Mouse (Mus musculus) spleen, postnatal 36 days (tissue): ENCODE data around the gene Slc10a7.
"Not testable (repeated sequence)": the region's sequence is repeated elsewhere in the genome, so short reads cannot be mapped to it uniquely, and the experiment has no call there.

Experiments
- DNase-seq, 2 experiments: peaks; one replicate each; pipeline ENCODE4 v3.0.0; 2022; ENCODE audit warnings: low spot score in 2 of 2, mixed read lengths in 1 of 2

The Slc10a7 gene

DNA sequence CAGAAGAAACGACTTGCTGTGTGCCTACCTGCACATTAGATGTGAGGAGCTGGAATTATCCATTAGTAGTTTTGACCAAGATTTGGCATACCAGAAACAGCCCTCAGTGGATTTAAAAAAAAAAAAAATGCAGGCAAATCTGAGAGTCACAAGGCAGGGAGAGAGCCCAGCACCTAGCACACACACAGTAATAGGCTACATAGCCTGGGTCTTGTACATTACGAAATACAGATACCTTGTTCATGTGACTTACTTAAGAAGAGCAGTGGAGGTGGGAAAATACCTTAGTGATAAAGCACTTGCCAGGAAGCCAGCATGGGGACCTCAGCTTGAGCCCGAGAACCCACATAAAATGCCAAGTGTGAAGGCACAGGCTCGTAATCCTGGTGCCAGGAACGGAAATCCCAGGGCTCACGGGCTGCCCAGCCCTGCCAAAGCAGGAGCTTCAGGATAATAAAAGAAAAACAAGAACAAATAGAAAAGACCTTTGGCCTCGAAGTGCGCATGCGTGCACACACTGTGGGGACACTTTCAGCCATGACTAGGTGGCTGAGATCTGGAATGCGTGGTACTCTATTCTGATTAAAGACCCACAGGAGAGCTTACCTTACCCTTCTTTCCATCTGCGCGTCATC lies 155.3 kb downstream of the Slc10a7 start:
- DNase-seq: no peak

- DNase-seq: no peak
Observed at GRCm38 (mm10) chr8:78667399-78667798, 158.3 kb downstream of the Slc10a7 start.

GRCm38 (mm10) chr8:78668206-78668605 lies 159.1 kb downstream of the Slc10a7 start:
- DNase-seq: no peak

GRCm38 (mm10) chr8:78670241-78670640 lies 161.1 kb downstream of the Slc10a7 start:
- DNase-seq: no peak

DNA sequence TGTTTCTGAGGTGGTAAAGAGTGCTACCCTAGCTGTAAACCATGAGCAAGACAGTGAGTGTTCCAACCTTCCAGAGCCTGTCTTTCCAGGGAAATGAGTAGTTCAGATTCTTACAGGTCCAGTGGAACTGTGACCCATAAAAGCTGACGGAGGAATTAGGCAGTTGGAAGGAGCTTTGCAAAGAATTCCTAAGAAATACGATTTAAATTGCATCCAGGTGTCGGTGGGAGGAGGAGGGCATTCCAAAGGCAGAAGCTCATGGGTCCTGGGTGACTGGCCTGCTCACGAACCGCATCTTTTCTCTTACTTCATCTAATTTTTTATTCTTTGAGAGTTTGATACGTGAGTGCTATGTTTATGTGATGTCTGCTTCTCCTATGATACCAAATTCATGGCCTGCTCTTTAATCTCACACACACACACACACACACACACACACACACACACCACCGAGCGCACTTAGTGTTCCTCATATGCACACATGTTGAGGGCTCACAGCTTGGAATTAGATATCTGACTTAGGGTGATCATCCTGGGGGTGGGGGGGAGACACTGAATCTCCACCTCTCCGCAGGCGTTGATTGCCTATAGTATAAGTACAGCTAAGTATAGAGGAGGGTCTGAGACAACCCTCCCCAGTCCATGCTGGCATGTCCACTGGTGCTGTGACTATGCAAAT lies 169.5 kb downstream of the Slc10a7 start:
- no peak for DNase-seq

DNA sequence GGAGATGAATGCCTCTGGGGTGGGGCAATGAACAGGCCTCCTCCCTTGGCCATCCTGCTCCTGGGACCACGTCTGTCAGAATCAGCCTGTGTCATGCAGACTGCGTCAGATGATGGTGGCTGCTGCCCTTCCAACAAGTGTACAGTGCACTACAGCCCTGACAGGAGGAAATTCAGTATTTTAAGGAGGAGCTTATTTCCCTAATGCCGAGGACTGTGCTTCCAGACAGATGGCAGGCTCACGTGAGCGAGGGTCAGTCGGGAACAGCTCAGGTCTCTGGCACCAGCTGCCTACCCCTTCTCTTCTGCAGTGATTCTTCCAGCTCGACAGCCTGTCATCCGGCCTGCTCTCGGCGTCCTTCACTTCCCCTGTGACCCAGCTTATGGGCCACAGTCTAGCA lies 181.6 kb downstream of the Slc10a7 start:
- no peak for DNase-seq

GRCm38 (mm10) chr8:78698331-78698741 lies 189.2 kb downstream of the Slc10a7 start:
- no peak for DNase-seq

DNA sequence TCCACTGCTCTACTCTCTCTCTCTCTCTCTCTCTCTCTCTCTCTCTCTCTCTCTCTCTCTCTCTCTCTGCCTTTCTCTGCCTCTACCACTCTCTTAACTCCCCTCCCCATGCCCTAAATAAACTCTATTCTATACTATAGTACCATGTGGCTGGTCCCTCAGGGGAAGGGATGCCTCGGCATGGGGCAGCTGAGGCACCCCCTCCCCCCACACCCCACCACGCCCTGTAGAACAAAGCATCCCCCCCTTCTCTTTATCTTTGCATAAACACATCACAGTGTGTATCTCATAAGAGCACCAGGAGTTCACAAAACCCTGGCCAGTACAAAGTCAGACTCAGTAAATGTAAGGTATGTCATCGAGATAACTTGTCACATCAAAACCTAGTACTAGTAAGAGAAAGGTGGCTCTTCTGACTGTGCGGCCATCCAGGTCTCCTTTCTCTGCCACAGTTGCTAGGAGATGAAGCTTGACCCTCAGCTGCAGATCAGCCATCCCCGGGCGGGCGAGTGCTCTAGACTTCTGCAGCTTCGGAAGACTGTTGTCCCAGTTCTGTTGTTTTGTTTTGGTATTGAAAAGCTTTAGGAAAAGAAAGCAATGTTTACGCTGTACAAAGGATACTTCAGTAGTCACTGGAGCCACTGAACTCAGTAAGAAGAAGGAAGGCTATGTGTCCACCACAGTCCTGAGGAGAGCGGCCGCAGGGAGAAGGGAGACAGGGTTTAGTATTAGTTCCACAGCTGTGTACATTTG lies 194.1 kb downstream of the Slc10a7 start:
- DNase-seq: no peak

- no peak for DNase-seq
Observed at GRCm38 (mm10) chr8:78705980-78706379, 196.8 kb downstream of the Slc10a7 start.

- DNase-seq: no peak
Observed at GRCm38 (mm10) chr8:78709948-78710644, 200.9 kb downstream of the Slc10a7 start.

- no peak for DNase-seq
Observed at GRCm38 (mm10) chr8:78710961-78711360, 201.8 kb downstream of the Slc10a7 start.

GRCm38 (mm10) chr8:78714880-78715279 lies 205.7 kb downstream of the Slc10a7 start:
- DNase-seq: no peak

DNA sequence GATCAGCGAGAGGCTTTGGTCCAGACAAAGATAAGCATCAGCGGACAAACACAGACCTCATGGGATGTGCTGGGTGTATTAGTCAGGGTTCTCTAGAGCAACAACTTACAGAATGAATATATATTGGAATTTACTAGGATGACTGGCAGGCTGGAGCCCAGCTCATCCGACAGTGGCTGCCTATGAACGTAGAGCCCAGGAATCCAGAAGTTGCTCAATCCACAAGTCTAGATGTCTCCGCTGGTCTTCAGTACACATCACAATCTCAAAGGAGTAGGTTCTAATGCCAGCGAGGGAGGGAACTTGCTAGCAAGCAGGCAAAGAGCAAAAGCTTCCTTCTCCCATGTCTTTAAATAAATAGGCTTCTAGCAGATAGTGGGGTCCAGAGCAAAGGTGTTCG lies 207.4 kb downstream of the Slc10a7 start:
- DNase-seq: no peak

- not testable (repeated sequence) for DNase-seq
Observed at GRCm38 (mm10) chr8:78717191-78717590, 208.0 kb downstream of the Slc10a7 start.

DNA sequence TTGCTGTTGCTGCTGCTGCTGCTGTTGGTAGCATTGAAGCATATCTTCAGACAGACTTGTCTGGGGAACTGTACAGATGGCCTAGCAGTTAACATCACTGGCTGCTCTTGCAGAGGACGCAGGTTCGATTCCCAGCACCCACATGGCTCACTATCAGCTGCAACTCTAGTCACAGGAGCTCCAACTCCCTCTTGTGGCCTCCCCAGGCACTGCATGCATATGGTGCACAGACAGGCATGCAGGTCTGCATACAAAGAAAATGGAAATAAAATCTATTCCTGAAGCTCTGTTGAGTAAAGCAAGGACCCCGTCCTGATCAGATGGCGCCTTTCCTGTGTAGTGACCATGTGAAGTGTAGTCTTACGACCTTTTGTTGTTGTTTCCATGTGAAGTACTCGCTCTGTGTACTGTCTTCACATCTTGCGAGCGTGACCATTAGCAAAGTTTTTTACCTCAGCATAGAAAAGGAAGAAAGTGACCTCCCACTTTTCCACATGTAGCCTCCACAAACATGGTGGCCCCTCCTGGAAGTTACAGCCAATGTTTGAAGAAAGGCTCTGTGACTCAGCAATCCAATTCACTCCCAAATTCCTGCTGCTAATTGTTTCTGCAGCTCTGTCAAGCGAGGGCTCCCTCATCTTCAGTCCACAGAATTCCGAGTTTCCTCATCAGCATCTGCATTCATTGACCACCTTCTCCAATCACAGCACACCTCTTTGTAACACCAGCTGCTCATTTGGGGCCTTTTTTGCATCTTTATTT lies 210.3 kb downstream of the Slc10a7 start:
- no peak for DNase-seq

- DNase-seq: no peak
Observed at GRCm38 (mm10) chr8:78720041-78720414, 210.9 kb downstream of the Slc10a7 start.

DNA sequence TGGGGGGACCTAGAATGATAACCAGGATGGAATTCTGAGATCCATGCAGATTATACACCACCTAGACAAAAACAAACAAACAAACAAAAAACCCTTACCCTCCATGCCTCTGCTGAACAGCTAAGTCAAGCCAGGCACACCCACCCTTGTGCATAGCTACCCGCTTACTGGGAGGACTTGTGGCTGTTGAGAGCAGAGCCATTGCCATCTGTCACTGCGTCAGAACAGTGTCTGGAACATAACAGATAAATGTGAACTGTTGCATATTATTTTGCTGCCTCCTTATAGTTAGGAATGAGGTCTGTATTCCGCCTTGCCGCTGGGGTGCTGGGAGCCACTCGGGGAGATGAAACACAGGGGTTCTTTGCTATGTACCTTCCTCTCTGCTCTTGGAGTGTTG lies 212.4 kb downstream of the Slc10a7 start:
- DNase-seq: no peak

DNA sequence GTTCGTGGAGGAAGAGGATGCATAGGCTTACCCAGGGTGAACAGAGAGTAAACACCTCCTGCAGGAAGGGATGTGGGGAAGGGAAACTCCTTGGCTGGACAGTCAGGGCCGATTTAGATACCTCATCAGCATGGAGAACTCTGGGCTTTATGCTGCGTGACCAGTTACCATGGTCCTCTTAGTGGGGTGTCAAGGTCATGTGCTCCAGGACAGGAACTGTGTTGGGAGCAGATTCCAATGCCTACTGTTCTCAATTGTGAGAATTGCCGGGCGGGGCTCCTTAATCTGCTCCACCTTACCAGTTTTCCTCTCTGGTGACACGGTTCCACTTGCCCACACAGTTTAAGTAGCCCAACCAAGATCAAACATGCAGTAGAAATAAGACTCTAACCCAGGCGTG lies 213.1 kb downstream of the Slc10a7 start:
- DNase-seq: no peak

DNA sequence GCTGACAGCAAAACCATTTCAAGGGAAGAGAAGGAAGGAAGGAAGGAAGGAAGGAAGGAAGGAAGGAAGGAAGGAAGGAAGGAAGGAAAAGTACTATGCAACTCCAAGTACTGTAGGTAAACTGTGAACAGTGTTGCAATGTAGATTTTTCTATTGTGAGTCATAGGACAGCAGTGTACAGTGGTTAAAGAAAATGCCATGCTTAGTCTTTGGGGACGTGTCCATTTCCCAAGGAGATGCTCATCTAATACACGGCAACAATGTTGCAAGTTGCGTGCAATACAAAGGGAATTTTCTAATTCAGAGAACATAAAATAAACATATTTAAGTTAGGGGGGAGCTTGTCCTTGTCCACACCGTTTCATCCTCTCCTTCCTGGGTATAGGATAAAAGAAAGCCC lies 215.7 kb downstream of the Slc10a7 start:
- DNase-seq: no peak

GRCm38 (mm10) chr8:78728240-78728639 lies 219.1 kb downstream of the Slc10a7 start:
- DNase-seq: no peak

GRCm38 (mm10) chr8:78732410-78732809 lies 223.3 kb downstream of the Slc10a7 start:
- no peak for DNase-seq
